Mouse (Mus musculus): ENCODE data around the gene Rrp36. TPM values are rescaled to one million over a fixed set of nuclear protein-coding genes. Genes with fewer than 3 reads are reported as not detected.

Rrp36 gene
- polyA plus RNA-seq, 2 experiments: 36.8 to 47.2 TPM

DNA sequence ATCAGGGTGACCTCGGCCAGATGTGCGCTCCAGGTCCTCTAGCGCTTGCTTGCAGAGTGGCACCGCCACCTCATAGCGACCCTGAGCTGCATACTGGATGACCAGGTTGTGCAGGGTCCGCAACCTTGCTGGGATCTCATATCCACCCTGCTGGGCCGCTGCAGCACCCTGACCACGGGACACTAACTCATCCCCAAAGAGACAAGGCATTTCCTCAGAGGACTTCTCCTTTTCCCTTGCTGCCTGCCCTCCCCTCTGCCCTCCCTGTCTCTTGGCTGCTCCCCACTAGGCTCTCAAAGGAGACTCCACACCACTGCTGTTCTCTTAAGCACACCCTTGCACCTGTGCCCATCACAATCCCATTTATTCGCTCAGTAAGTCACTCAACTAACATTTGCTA is 34.2 kb downstream of the Rrp36 start:
- H3K4me1 ChIP-seq (ENCODE audit: control insufficient read depth, insufficient read depth, low read length): peaks cover 7% of the 10 kb centered on the region; the same call in 1 of the 2 replicates
- no peak overlapping the region for H3K27ac ChIP-seq (replicated peaks; ENCODE audit: low read depth, low read length)
- TF ChIP-seq POLR2A (IDR thresholded peaks at IDR 0.05; ENCODE audit: borderline replicate concordance, extremely low read depth, insufficient read depth, insufficient read length): no peak
- H3K9me3 ChIP-seq (ENCODE audit: control insufficient read depth, low read length): no peaks in the 10 kb centered on the region
- H3K4me2 ChIP-seq (replicated peaks; ENCODE audit: low read depth, low read length, severe bottlenecking): no peak overlapping the region
- no peaks in the 10 kb centered on the region for H3K27me3 ChIP-seq (ENCODE audit: control insufficient read depth, insufficient read depth, low read length)
- DNase-seq (ENCODE audit: low spot score): no peak
- H3K9ac ChIP-seq (ENCODE audit: low read depth, low read length, severe bottlenecking): no peak overlapping the region
- H3K4me3 ChIP-seq (replicated peaks; ENCODE audit: low read length): no peak overlapping the region
- ATAC-seq (ENCODE audit: low FRiP score, low read depth): no peak
- 74% methylated on average over 9 of the region's 9 CpGs for WGBS
- H3K36me3 ChIP-seq (ENCODE audit: control insufficient read depth, insufficient read depth, low read length): peaks cover 29% of the 10 kb centered on the region

DNA sequence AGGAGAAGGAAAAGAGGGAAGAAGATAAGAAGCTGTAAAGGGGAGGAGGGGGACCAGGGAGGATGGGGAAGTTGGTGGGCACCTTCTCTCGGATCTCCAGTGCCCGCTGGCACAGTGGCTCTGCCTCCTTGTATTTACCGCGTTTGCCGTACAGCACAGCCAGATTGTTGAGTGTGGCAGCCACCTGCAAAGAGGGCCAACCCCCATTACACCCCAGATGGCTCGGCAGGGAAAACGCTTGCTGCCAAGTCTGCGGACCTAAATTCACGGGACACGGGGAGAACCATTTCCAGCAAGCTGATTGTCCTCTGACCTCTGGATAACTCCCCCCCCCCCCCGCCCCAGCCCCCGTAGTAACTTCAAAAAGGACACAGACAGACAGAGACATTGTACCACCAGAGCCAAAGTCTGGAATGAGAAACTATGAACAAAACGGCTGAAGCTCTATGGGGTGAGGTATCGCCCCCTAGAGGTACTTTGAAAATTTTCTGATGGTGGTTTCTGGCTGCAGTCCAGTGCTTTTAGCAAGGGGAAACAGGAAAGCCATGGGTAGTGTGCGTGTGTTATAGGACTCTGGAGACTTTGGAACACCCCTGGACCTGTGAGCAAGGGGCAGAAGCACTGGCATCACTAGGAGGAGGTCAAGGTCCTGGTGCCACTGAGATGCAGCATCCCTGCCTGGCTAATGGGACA is 37.2 kb downstream of the Rrp36 start:
- no peak overlapping the region for H3K9ac ChIP-seq (ENCODE audit: low read depth, low read length, severe bottlenecking)
- no peaks in the 10 kb centered on the region for H3K9me3 ChIP-seq (ENCODE audit: control insufficient read depth, low read length)
- peak overlapping the region; percentile 39 for H3K4me2 ChIP-seq (replicated peaks; ENCODE audit: low read depth, low read length, severe bottlenecking)
- H3K4me1 ChIP-seq (ENCODE audit: control insufficient read depth, insufficient read depth, low read length): peaks cover 7% of the 10 kb centered on the region; the same call in 1 of the 2 replicates
- H3K27ac ChIP-seq (replicated peaks; ENCODE audit: low read depth, low read length): no peak overlapping the region
- DNase-seq (ENCODE audit: low spot score) (peak; percentile 91), ATAC-seq (ENCODE audit: low FRiP score, low read depth) (peak; percentile 37; the same call in 1 of the 2 replicates)
- H3K27me3 ChIP-seq (ENCODE audit: control insufficient read depth, insufficient read depth, low read length): no peaks in the 10 kb centered on the region
- H3K36me3 ChIP-seq (ENCODE audit: control insufficient read depth, insufficient read depth, low read length): peaks cover 32% of the 10 kb centered on the region
- 0 out of 2 replicates have a peak overlapping the region, but pooled peaks have one; percentile 4 for H3K4me3 ChIP-seq (replicated peaks; ENCODE audit: low read length)
- no peak for TF ChIP-seq POLR2A (IDR thresholded peaks at IDR 0.05; ENCODE audit: borderline replicate concordance, extremely low read depth, insufficient read depth, insufficient read length)
- WGBS: 14% methylated on average over 15 of the region's 15 CpGs

DNA sequence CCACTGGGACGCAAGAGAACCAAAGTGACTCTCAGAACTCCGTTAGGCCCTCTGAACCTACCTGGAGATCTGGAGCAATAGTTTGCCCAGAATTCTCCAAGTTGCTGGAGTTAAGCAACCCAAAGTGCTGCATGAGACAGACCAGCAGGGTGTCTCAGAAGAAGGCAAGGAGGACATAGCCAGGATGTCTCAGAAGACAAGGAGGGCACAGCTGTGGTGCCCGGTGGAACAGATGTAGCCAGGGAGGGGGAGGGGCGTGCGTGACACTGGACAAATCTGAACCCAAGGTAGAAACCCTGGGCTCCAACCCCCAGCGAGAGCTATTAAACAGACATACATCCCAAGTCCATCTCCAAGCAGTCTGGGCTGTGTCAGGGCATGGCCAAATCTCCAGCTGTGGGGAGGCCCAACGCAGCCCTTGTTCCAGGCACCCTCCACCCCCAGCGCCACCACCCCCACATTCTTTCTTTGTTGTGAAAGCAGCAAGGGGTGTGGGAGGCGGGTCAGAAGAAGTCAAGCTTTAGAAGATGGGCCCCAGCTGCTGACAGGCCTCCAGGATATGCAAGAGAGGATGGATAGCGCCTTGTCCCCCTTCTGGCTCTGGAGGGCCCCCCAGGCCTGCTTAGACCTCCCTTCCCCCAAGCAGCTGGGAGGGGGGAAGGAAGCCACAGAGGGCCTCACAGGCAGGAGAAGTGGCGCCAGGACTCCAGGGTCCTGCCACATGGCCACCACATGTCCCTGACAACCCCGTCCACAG is 44.3 kb downstream of the Rrp36 start:
- no peaks in the 10 kb centered on the region for H3K27me3 ChIP-seq (ENCODE audit: control insufficient read depth, insufficient read depth, low read length)
- H3K9me3 ChIP-seq (ENCODE audit: control insufficient read depth, low read length): no peaks in the 10 kb centered on the region
- ATAC-seq (ENCODE audit: low FRiP score, low read depth) (peak; percentile 66), DNase-seq (ENCODE audit: low spot score) (peak; percentile 75)
- H3K36me3 ChIP-seq (ENCODE audit: control insufficient read depth, insufficient read depth, low read length): peaks cover 21% of the 10 kb centered on the region; the same call in 1 of the 2 replicates
- peak overlapping the region; percentile 93 for H3K27ac ChIP-seq (replicated peaks; ENCODE audit: low read depth, low read length)
- peaks cover 46% of the 10 kb centered on the region for H3K4me1 ChIP-seq (ENCODE audit: control insufficient read depth, insufficient read depth, low read length)
- TF ChIP-seq POLR2A (IDR thresholded peaks at IDR 0.05; ENCODE audit: borderline replicate concordance, extremely low read depth, insufficient read depth, insufficient read length): no peak
- H3K4me2 ChIP-seq (replicated peaks; ENCODE audit: low read depth, low read length, severe bottlenecking): peak overlapping the region; percentile 84
- peak overlapping the region; percentile 99 for H3K4me3 ChIP-seq (replicated peaks; ENCODE audit: low read length)
- H3K9ac ChIP-seq (ENCODE audit: low read depth, low read length, severe bottlenecking): peak overlapping the region; percentile 95; the same call in 1 of the 2 replicates
- 5% methylated on average over 12 of the region's 12 CpGs for WGBS

DNA sequence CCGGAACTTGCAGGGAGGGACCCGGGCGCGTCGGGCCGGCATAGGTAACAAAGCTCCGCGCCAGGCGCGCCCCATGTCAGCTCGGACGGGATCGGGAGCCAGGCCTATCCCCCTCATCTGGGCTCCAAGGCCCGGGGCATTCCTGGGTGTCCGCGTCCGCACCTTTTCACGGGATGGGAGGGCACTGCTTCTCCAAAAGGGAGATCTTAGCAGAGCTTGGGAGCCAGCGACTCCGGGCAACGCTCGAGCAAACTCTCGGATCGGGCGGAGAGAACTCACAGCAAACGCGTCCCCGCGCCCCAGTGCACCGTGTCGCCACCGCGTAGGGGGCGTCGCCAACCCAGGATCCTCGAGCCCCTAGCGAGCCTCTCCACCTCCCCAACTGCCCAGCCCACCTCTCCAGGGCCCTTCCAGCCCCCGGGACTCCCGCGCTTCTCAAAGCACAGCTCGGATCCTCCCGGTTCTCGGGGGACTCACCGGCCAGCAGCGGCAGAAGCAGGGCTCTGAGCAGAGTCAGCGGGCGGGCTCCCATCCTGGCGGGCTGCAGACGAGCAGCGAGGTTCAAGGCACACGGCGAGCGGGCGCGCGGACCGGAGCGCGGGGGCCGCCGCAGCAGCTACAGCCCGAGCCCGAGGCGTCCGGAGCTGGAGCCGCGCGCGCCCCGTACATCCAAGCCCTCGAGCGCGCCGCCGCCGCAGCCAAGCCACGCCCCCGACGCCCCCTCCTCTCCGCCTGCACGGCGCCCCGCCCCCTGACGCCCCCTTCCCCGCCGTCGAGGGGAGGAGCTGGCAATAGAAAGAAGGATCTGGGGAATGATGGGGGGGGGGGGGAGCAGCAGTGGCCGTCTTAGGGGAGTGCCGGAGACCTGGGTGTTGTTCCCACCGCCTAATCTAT is 45.1 kb downstream of the Rrp36 start, which contains the start of gene Ptk7:
Ptk7 (minus strand) TSS at position 714 of the 894 bp plus-strand sequence.
- TF ChIP-seq POLR2A (IDR thresholded peaks at IDR 0.05; ENCODE audit: borderline replicate concordance, extremely low read depth, insufficient read depth, insufficient read length): no peak
- under 1% methylated on average over 59 of the region's 90 CpGs for WGBS
- peaks cover 20% of the 10 kb centered on the region; the same call in 1 of the 2 replicates for H3K36me3 ChIP-seq (ENCODE audit: control insufficient read depth, insufficient read depth, low read length)
- ATAC-seq (ENCODE audit: low FRiP score, low read depth): peak; percentile 85
- peak within 1 kb of the TSS; percentile 99 for H3K4me3 ChIP-seq (replicated peaks; ENCODE audit: low read length)
- H3K27ac ChIP-seq (replicated peaks; ENCODE audit: low read depth, low read length): peak within 1 kb of the TSS; percentile 93
- H3K4me1 ChIP-seq (ENCODE audit: control insufficient read depth, insufficient read depth, low read length): peaks cover 54% of the 10 kb centered on the region
- DNase-seq (ENCODE audit: low spot score): peak; percentile 89
- peak within 1 kb of the TSS; percentile 95 for H3K9ac ChIP-seq (ENCODE audit: low read depth, low read length, severe bottlenecking)
- no peaks in the 10 kb centered on the region for H3K9me3 ChIP-seq (ENCODE audit: control insufficient read depth, low read length)
- H3K4me2 ChIP-seq (replicated peaks; ENCODE audit: low read depth, low read length, severe bottlenecking): peak within 1 kb of the TSS; percentile 84
- no peaks in the 10 kb centered on the region for H3K27me3 ChIP-seq (ENCODE audit: control insufficient read depth, insufficient read depth, low read length)

DNA sequence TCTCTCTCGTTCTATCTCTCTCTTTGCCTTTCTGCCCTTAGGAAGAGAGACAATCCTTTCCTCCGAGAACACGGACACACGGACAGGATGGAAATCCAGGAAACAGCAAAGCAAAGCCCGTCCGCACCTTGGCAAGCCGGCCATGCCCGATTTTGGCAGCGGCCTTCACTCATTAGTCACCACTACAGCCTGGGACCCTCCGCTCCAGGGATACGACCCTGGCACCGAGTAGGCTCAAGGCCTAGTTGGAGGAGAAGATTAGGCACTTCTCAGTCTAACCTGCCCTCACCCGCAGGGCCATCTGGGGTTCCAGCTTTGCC is 45.7 kb downstream of the Rrp36 start:
- ATAC-seq (ENCODE audit: low FRiP score, low read depth): no peak
- peak overlapping the region; percentile 93 for H3K27ac ChIP-seq (replicated peaks; ENCODE audit: low read depth, low read length)
- H3K9ac ChIP-seq (ENCODE audit: low read depth, low read length, severe bottlenecking): peak overlapping the region; percentile 95
- 2% methylated on average over 13 of the region's 13 CpGs for WGBS
- DNase-seq (ENCODE audit: low spot score): no peak
- H3K27me3 ChIP-seq (ENCODE audit: control insufficient read depth, insufficient read depth, low read length): no peaks in the 10 kb centered on the region
- H3K4me2 ChIP-seq (replicated peaks; ENCODE audit: low read depth, low read length, severe bottlenecking): peak overlapping the region; percentile 84
- peak overlapping the region; percentile 99 for H3K4me3 ChIP-seq (replicated peaks; ENCODE audit: low read length)
- H3K9me3 ChIP-seq (ENCODE audit: control insufficient read depth, low read length): no peaks in the 10 kb centered on the region
- H3K36me3 ChIP-seq (ENCODE audit: control insufficient read depth, insufficient read depth, low read length): peaks cover 16% of the 10 kb centered on the region; the same call in 1 of the 2 replicates
- TF ChIP-seq POLR2A (IDR thresholded peaks at IDR 0.05; ENCODE audit: borderline replicate concordance, extremely low read depth, insufficient read depth, insufficient read length): no peak
- H3K4me1 ChIP-seq (ENCODE audit: control insufficient read depth, insufficient read depth, low read length): peaks cover 60% of the 10 kb centered on the region
